Mouse (Mus musculus) midbrain, embryonic 15.5 days (tissue): ENCODE measurements around the gene 1700019N19Rik. TPM values are rescaled to one million over a fixed set of nuclear protein-coding genes. Genes with fewer than 3 reads are reported as not detected.

Experiments used
- ATAC-seq: fragments of 200-750 bp; cut with Nextera tagmentation; replicated peaks from 2 replicates; pipeline ENCODE4 v1.8.0; 2017; ENCODE audit warnings: moderate TSS enrichment
- H3K27ac ChIP-seq: fragments of 300-500 bp; sonication (generic); 2 replicates; pipeline ENCODE4 v1.5.1; 2015; ENCODE audit warnings: mild to moderate bottlenecking, inconsistent platforms
- H3K27me3 ChIP-seq: fragments of 300-500 bp; sonication (generic); replicated peaks from 2 replicates; pipeline ENCODE4 v1.6.1; 2015; ENCODE audit warnings: inconsistent platforms
- H3K36me3 ChIP-seq: fragments of 300-500 bp; sonication (generic); replicated peaks from 2 replicates; pipeline ENCODE4 v1.6.1; 2015; ENCODE audit warnings: inconsistent platforms
- H3K4me1 ChIP-seq: fragments of 300-500 bp; sonication (generic); 2 replicates; pipeline ENCODE4 v1.6.1; 2015; ENCODE audit warnings: inconsistent platforms
- H3K4me2 ChIP-seq: fragments of 300-500 bp; sonication (generic); 2 replicates; pipeline ENCODE4 v1.6.1; 2015; ENCODE audit warnings: inconsistent platforms, mild to moderate bottlenecking, moderate library complexity
- H3K4me3 ChIP-seq: fragments of 300-500 bp; sonication (generic); 2 replicates; pipeline ENCODE4 v1.5.1; 2015; ENCODE audit warnings: mild to moderate bottlenecking, inconsistent platforms
- H3K9ac ChIP-seq: fragments of 300-500 bp; sonication (generic); 2 replicates; pipeline ENCODE4 v1.6.1; 2015; ENCODE audit warnings: mild to moderate bottlenecking, inconsistent platforms
- H3K9me3 ChIP-seq: fragments of 300-500 bp; sonication (generic); 2 replicates; pipeline ENCODE4 v1.6.1; 2016; ENCODE audit warnings: inconsistent platforms
- WGBS: fragments of 180-500 bp; shearing (Covaris S2); methylation state at CpG from one replicate; pipeline ENCODE4 v1.1.7; 2015; ENCODE audit warnings: mixed read lengths; 5-methylcytosine and 5-hydroxymethylcytosine counted together
- polyA plus RNA-seq: library from polyadenylated mRNA; unstranded; fragments of >200 nt; fragmentation: Nextera tagmentation; extraction: Ambion mirVana; gene quantifications from 2 replicates; pipeline ENCODE4 v1.2.1, GENCODE M21; 2015

1700019N19Rik gene
- polyA plus RNA-seq, 1 experiment from 2014 or later: not detected

- Histone ChIP-seq H3K9ac (no peak overlapping the region), H3K4me2 (no peak overlapping the region), H3K27me3 (no peaks in the 10 kb centered on the region), H3K4me1 (peaks cover 3% of the 10 kb centered on the region; the same call in 1 of the 2 replicates), H3K9me3 (no peaks in the 10 kb centered on the region), H3K4me3 (no peak overlapping the region), H3K36me3 (peaks cover 9% of the 10 kb centered on the region; the same call in 1 of the 2 replicates), H3K27ac (no peak overlapping the region)
- 78% methylated on average over 1 of the region's 1 CpGs for WGBS
- ATAC-seq: no peak
Measured at GRCm38 (mm10) chr19:58824316-58824715, 30.1 kb upstream of the 1700019N19Rik start.

- Histone ChIP-seq H3K36me3 (peaks cover 9% of the 10 kb centered on the region; the same call in 1 of the 2 replicates), H3K4me3 (no peak overlapping the region), H3K27me3 (no peaks in the 10 kb centered on the region), H3K9me3 (no peaks in the 10 kb centered on the region), H3K4me1 (no peaks in the 10 kb centered on the region), H3K9ac (no peak overlapping the region), H3K27ac (no peak overlapping the region), H3K4me2 (no peak overlapping the region)
- ATAC-seq: no peak
- WGBS: 87% methylated on average over 3 of the region's 3 CpGs
Measured at GRCm38 (mm10) chr19:58823301-58823700, 29.0 kb upstream of the 1700019N19Rik start.

DNA sequence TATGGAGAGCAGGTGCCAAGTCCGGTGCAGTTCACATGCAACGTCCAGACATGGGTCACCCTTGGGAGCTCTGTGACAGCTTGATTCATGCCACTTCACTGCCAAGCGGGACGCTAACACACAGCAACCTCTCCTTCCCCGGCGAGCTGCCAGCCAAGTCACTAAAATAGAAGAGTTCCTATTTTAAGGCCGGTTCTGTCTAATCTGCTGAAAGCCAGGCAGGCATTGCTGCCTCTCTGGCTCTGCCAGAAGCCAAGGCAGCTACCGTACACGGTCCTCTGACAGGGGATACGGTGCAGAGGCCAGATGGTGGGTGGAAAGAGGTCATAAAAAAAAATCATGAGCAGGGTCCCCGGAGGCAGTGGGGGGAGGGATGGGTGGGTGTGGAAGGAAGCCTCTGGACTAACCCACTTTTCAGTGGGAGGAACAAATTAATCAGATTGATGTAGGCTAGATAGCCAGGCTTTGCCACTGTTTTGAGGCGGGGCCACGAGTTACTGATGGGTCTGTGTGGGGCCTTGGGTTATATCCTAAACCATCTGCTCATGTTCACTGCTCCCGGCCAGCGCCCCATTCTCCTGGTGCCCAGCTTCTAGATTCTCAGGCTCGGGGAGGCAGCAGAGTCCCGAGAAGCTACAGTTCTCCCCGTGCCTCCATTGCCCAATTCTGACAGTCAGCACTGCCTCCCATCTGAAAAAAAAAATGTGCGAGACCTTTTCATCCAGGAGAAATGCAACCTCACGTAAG is 28.4 kb upstream of the 1700019N19Rik start:
- H3K27ac ChIP-seq: no peak overlapping the region
- H3K36me3 ChIP-seq: peaks cover 9% of the 10 kb centered on the region; the same call in 1 of the 2 replicates
- H3K4me2 ChIP-seq: no peak overlapping the region
- no peak overlapping the region for H3K9ac ChIP-seq
- H3K4me3 ChIP-seq: no peak overlapping the region
- no peaks in the 10 kb centered on the region for H3K4me1 ChIP-seq
- H3K27me3 ChIP-seq: no peaks in the 10 kb centered on the region
- no peaks in the 10 kb centered on the region for H3K9me3 ChIP-seq
- no peak for ATAC-seq
- WGBS: 67% methylated on average over 20 of the region's 20 CpGs

- Histone ChIP-seq H3K9ac (no peak overlapping the region), H3K36me3 (no peaks in the 10 kb centered on the region; the same call in 1 of the 2 replicates), H3K27me3 (no peaks in the 10 kb centered on the region), H3K4me1 (no peaks in the 10 kb centered on the region), H3K4me2 (no peak overlapping the region), H3K4me3 (no peak overlapping the region), H3K27ac (no peak overlapping the region), H3K9me3 (no peaks in the 10 kb centered on the region)
- WGBS: 85% methylated on average over 14 of the region's 14 CpGs
- no peak for ATAC-seq
Measured at GRCm38 (mm10) chr19:58818571-58819415, 24.5 kb upstream of the 1700019N19Rik start.

DNA sequence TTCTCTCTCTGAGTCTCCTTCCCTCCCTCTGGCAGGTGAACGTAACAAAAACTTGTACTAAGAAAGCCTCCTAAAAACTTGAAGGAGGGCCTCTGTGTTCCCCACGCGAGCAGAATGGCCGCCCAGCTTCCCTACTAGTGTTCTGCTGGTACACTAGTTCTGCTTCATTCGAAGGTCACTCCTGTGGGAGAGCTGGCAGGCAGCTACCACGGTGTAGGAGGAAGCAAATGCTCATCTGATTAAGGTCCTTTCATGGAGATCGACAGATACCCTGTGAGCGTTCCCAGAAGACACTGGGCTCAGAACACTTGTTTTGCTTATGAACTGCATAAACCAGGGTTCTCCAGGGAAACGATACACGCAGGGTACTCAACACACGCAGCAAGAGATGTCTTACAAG is 23.1 kb upstream of the 1700019N19Rik start:
- H3K4me2 ChIP-seq: no peak overlapping the region
- H3K27me3 ChIP-seq: no peaks in the 10 kb centered on the region
- H3K36me3 ChIP-seq: no peaks in the 10 kb centered on the region; the same call in 1 of the 2 replicates
- H3K4me1 ChIP-seq: no peaks in the 10 kb centered on the region
- no peak overlapping the region for H3K9ac ChIP-seq
- WGBS: 84% methylated on average over 11 of the region's 11 CpGs
- ATAC-seq: no peak
- no peaks in the 10 kb centered on the region for H3K9me3 ChIP-seq
- no peak overlapping the region for H3K4me3 ChIP-seq
- no peak overlapping the region for H3K27ac ChIP-seq

DNA sequence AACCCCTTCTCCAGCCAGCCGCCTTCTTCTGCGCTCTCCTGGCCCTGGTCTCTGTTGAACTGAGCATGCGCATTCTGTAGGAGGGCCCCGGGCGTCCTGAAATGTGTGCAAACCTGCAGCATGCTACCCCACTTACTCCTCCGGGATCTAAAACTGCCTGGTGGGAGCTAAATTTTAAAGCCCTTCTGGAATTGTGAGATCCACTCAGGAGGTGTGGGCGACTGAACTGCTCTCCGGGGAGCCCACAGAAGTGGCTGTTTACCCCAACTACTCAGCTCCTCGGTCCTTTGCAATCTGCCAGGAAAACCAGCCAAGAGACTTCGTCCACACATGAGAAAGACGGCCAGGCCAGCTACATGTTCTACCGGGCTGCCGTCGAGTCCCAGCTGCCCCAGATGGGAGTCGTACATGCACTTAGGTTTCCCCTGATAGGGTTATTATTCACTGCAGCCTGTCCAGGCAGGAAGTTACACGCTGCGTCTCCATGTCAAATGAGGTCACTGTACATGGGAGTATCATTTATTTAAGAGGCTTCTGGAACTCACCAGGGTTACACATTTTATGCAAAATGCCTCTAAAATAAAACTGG is 22.3 kb upstream of the 1700019N19Rik start:
- Histone ChIP-seq H3K9ac (no peak overlapping the region), H3K4me1 (no peaks in the 10 kb centered on the region), H3K4me2 (no peak overlapping the region), H3K9me3 (no peaks in the 10 kb centered on the region), H3K27me3 (no peaks in the 10 kb centered on the region), H3K27ac (no peak overlapping the region), H3K4me3 (no peak overlapping the region), H3K36me3 (no peaks in the 10 kb centered on the region; the same call in 1 of the 2 replicates)
- ATAC-seq: no peak
- 82% methylated on average over 17 of the region's 17 CpGs for WGBS

DNA sequence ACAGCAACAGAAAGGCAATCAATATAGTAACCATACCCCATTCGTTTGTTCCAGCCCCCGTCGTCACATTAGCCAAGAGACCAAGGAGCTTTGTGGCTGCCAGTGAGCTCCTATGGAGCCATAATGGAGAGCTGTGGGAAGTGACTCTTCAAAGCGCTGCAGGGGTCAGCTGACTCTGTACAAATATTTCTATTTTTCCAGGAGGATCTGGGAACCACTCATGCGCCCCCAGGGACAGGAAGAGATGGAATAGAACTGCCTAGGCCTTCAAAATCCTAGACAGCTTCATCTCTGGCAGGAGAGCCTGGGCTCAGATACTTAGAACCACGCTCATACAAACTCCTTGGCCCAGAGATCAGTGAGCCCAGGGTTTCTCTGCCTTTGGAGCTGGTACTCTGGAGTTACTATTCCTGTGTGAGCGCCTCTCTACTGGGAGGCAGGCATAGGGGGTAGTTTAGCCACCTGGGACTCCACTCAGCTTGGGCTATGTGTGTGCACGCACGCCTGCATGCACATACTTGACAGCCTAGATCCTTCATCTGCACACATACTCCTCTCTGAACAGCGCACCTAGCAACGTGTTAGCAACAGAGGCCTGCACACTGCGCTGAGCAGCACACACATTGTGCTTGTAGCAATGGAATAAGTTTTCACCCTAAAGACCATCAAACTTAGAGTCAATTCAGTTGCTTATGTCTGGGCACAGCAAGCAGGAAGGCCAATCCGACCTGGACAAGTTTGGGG is 21.1 kb upstream of the 1700019N19Rik start:
- no peak overlapping the region for H3K4me2 ChIP-seq
- H3K27ac ChIP-seq: no peak overlapping the region
- H3K9me3 ChIP-seq: no peaks in the 10 kb centered on the region
- no peaks in the 10 kb centered on the region; the same call in 1 of the 2 replicates for H3K36me3 ChIP-seq
- H3K4me3 ChIP-seq: no peak overlapping the region
- H3K27me3 ChIP-seq: no peaks in the 10 kb centered on the region
- no peak overlapping the region for H3K9ac ChIP-seq
- 85% methylated on average over 13 of the region's 13 CpGs for WGBS
- ATAC-seq: no peak
- H3K4me1 ChIP-seq: no peaks in the 10 kb centered on the region

- WGBS: 89% methylated on average over 5 of the region's 5 CpGs
- no peak for ATAC-seq
Measured at GRCm38 (mm10) chr19:58810536-58810935, 16.3 kb upstream of the 1700019N19Rik start.

GRCm38 (mm10) chr19:58808864-58809263 is 14.6 kb upstream of the 1700019N19Rik start:
- Histone ChIP-seq H3K9ac (no peak overlapping the region), H3K4me2 (no peak overlapping the region), H3K9me3 (no peaks in the 10 kb centered on the region), H3K36me3 (peaks cover 1% of the 10 kb centered on the region; the same call in 1 of the 2 replicates), H3K4me1 (peaks cover 7% of the 10 kb centered on the region; the same call in 1 of the 2 replicates), H3K4me3 (no peak overlapping the region), H3K27me3 (no peaks in the 10 kb centered on the region), H3K27ac (no peak overlapping the region)
- no peak for ATAC-seq
- whole genome bisulfite sequencing: 90% methylated on average over 6 of the region's 6 CpGs

More at GRCm38 (mm10) chr19:58810536-58810935, 16.3 kb upstream of the 1700019N19Rik start:
- Histone ChIP-seq H3K36me3 (no peaks in the 10 kb centered on the region), H3K4me1 (peaks cover 7% of the 10 kb centered on the region; the same call in 1 of the 2 replicates), H3K9me3 (no peaks in the 10 kb centered on the region), H3K4me3 (no peak overlapping the region), H3K9ac (no peak overlapping the region), H3K4me2 (no peak overlapping the region), H3K27ac (no peak overlapping the region), H3K27me3 (no peaks in the 10 kb centered on the region)

DNA sequence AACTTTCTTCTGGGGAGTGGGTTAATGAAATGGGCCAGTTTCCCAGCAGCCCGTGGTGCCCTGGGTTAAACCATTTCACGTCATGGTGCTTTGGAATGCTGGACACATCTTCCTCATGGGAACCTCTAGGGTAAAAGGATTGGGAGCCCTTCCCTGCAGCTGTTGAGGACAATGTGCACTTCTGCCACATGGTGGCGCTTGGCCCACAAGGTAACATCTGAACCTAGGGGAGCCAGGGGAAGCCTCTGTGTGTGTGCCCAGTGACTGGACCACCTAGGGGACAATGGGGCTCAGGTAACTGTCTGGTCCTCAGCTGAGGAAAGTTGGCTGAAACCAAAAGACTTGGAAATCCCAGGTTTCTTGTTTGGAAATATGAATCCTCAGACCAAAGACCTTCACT is 12.1 kb upstream of the 1700019N19Rik start:
- Histone ChIP-seq H3K27me3 (no peaks in the 10 kb centered on the region), H3K36me3 (peaks cover 4% of the 10 kb centered on the region; the same call in 1 of the 2 replicates), H3K4me2 (no peak overlapping the region), H3K9ac (no peak overlapping the region), H3K4me1 (peaks cover 7% of the 10 kb centered on the region; the same call in 1 of the 2 replicates), H3K27ac (no peak overlapping the region), H3K4me3 (no peak overlapping the region), H3K9me3 (no peaks in the 10 kb centered on the region)
- 4% methylated on average over 3 of the region's 3 CpGs for WGBS
- ATAC-seq: peak; percentile 67; the same call in 1 of the 2 replicates

- ATAC-seq: no peak
- Histone ChIP-seq H3K27me3 (no peaks in the 10 kb centered on the region), H3K9me3 (no peaks in the 10 kb centered on the region), H3K9ac (no peak overlapping the region), H3K4me1 (peaks cover 7% of the 10 kb centered on the region; the same call in 1 of the 2 replicates), H3K27ac (no peak overlapping the region), H3K4me2 (no peak overlapping the region), H3K36me3 (peaks cover 8% of the 10 kb centered on the region; the same call in 1 of the 2 replicates), H3K4me3 (no peak overlapping the region)
- WGBS: 88% methylated on average over 9 of the region's 9 CpGs
Measured at GRCm38 (mm10) chr19:58805191-58805779, 11.0 kb upstream of the 1700019N19Rik start.
